Mouse (Mus musculus) heart, adult 2 months (tissue): ENCODE results near the gene Pmf1.
A peak's percentile ranks its signal among the peaks of the same experiment; 100 is the strongest.

Source experiments
- CTCF ChIP-seq: fragments of 200-600 bp; IDR thresholded peaks from 2 replicates; pipeline ENCODE4 v1.8.1; 2022; ENCODE audit warnings: antibody characterized with exemption, mild to moderate bottlenecking, moderate library complexity
- EP300 ChIP-seq: fragments of 200-500 bp; IDR thresholded peaks from 2 replicates; pipeline ENCODE4 v1.6.1; 2011; ENCODE audit warnings: low read depth, low read length, control low read depth; ENCODE audit not compliant: insufficient read depth

GRCm38 (mm10) chr3:88446471-88447123, 36.5 kb upstream of the Pmf1 start:
- TF ChIP-seq CTCF (no peak), EP300 (0 out of 2 replicates have a peak, but pooled peaks have one; percentile 50)
